Mouse (Mus musculus): Measurements from ENCODE around the gene Olfr917. TPM values are rescaled to one million over a fixed set of nuclear protein-coding genes. Genes with fewer than 3 reads are reported as not detected.

Gene Olfr917
- total RNA-seq (2015; ENCODE audit: low replicate concordance), result not detected in 2 replicates
- total RNA-seq (2017; ENCODE audit: low replicate concordance), result not detected in 2 replicates

DNA sequence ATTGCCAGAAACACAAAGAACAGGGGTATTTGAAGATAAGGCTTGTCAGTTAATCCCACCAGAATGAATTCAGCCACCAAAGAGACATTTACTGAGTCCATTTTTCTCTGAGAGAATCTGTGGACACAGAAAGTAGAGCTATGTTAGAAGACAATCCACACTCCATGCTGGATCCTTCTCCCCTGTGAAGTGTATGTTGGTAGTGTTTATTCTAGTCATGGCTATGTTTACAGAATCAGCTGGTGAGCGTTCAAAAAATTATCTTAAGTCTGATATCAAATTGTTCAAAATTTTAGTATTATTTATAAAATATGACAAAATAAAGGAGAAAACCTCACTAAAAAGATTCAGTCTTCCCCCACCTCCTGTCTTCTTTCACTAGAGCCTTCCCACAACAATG is at the start of gene Olfr917:
Gene Olfr917 (minus strand): TSS at position 101 of the 400 bp plus-strand sequence.
- ATAC-seq (replicated peaks; ENCODE audit: low FRiP score, poor library complexity, severe bottlenecking), result no peak

DNA sequence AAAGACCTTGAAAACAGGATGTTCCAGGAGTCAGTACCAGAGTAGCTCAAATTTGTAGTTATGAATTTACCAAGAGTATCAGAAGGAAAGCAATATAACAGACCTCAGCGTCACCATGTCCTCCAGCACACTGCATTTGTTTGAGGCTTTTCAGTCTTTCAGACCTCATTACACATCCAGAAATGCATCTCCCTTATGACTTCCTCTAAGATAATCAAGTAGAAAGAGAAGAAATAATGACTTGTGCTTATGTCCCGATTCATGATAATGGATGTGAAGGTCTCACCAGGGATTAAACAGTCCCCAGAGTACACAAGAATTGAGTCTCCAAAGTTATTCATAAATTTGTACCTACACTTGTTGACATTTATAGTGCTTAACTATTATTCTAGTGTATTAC is 8.9 kb upstream of the Olfr917 start, which contains the start of gene Olfr918:
Gene Olfr918 (minus strand): TSS at position 101 of the 400 bp plus-strand sequence.
- ATAC-seq (replicated peaks; ENCODE audit: low FRiP score, poor library complexity, severe bottlenecking), result no peak

DNA sequence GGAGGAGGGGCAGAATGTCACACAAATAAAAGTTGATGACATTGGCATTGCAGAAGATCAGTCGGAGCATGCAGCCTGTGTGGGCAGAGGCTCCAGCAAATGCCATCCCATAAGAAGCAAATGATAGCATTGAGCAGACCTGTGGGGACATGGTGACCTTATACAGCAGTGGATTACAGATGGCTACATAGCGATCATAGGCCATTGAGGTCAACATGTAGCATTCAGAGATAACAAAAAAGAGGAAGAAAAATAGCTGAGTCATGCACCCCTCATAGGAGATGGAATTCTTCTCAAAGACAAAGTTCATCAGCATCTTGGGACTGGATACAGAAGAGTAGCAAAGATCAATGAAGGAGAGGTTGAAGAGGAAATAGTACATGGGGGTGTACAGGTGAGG is 7.2 kb upstream of the Olfr917 start:
- ATAC-seq (replicated peaks; ENCODE audit: low FRiP score, poor library complexity, severe bottlenecking), result no peak

DNA sequence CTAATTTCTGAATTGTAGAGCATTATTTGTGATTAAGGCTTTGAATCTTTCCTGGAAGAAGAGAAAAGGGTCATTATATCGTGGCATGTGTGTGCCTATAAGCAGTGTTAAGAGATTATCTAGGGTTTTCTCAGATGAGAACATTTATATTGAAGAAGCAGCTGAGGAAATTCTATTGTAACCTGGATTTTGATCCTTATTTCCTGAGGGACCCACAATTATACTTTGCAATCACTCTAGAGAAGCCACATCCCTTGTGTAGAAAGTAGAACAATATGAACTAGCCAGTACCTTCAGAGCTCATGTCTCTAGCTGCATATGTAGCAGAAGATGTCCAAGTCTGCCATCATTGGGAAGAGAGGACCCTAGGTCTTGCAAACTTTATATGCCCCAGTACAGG is 5.9 kb downstream of the Olfr917 start, which contains the start of gene Olfr916:
Gene Olfr916 (minus strand): TSS at position 101 of the 400 bp plus-strand sequence.
- no peak for ATAC-seq (replicated peaks; ENCODE audit: low FRiP score, poor library complexity, severe bottlenecking)

DNA sequence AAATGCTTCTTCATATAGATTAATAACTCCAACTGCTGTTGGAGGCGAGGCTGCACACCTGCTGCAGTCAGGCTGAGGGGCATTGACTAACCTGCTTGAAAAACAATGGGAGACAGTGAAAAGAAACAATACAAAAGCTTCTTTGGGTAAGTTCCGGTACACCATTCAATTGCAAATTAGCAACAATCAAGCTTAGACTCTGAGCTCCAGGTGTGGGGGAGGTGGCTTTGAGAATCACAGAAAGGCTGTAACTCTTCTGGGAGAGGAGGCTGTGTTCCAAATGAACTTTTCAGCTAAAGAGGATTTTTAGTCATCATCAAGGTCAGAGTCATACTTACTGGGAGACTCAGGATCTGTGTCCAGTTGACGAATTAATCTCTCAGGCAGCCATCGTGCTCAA is 33.2 kb downstream of the Olfr917 start:
- no peak for ATAC-seq (replicated peaks; ENCODE audit: low FRiP score, poor library complexity, severe bottlenecking)

Other genes with a start within 250 kb of the Olfr917 start
- gene Olfr901, start 236.4 kb downstream of the Olfr917 start, total RNA-seq (2015; ENCODE audit: low replicate concordance), result not detected in 2 replicates
- not detected in 2 replicates for gene Olfr901, start 236.4 kb downstream of the Olfr917 start, total RNA-seq (2017; ENCODE audit: low replicate concordance)
- gene Olfr902, start 218.2 kb downstream of the Olfr917 start, total RNA-seq (2015; ENCODE audit: low replicate concordance), result not detected in 2 replicates
- not detected in 2 replicates for gene Olfr902, start 218.2 kb downstream of the Olfr917 start, total RNA-seq (2017; ENCODE audit: low replicate concordance)
- not detected in 2 replicates for gene Olfr904, start 202.7 kb downstream of the Olfr917 start, total RNA-seq (2015; ENCODE audit: low replicate concordance)
- gene Olfr904, start 202.7 kb downstream of the Olfr917 start, total RNA-seq (2017; ENCODE audit: low replicate concordance), result not detected in 2 replicates
- gene Olfr905, start 194.7 kb downstream of the Olfr917 start, total RNA-seq (2015; ENCODE audit: low replicate concordance), result not detected in 2 replicates
- gene Olfr905, start 194.7 kb downstream of the Olfr917 start, total RNA-seq (2017; ENCODE audit: low replicate concordance), result not detected in 2 replicates
- gene Olfr906, start 178.8 kb downstream of the Olfr917 start, total RNA-seq (2015; ENCODE audit: low replicate concordance), result not detected in 2 replicates
- gene Olfr906, start 178.8 kb downstream of the Olfr917 start, total RNA-seq (2017; ENCODE audit: low replicate concordance), result not detected in 2 replicates
- not detected in 2 replicates for gene Olfr907, start 170.0 kb downstream of the Olfr917 start, total RNA-seq (2015; ENCODE audit: low replicate concordance)
- gene Olfr907, start 170.0 kb downstream of the Olfr917 start, total RNA-seq (2017; ENCODE audit: low replicate concordance), result not detected in 2 replicates
- not detected in 2 replicates for gene Olfr911-ps1, start 144.3 kb downstream of the Olfr917 start, total RNA-seq (2015; ENCODE audit: low replicate concordance)
- gene Olfr911-ps1, start 144.3 kb downstream of the Olfr917 start, total RNA-seq (2017; ENCODE audit: low replicate concordance), result not detected in 2 replicates
- gene Olfr910, start 128.0 kb downstream of the Olfr917 start, total RNA-seq (2015; ENCODE audit: low replicate concordance), result not detected in 2 replicates
- not detected in 2 replicates for gene Olfr910, start 128.0 kb downstream of the Olfr917 start, total RNA-seq (2017; ENCODE audit: low replicate concordance)
- not detected in 2 replicates for gene Olfr912, start 85.7 kb downstream of the Olfr917 start, total RNA-seq (2015; ENCODE audit: low replicate concordance)
- not detected in 2 replicates for gene Olfr912, start 85.7 kb downstream of the Olfr917 start, total RNA-seq (2017; ENCODE audit: low replicate concordance)
- not detected in 2 replicates for gene Olfr913, start 73.1 kb downstream of the Olfr917 start, total RNA-seq (2015; ENCODE audit: low replicate concordance)
- not detected in 2 replicates for gene Olfr913, start 73.1 kb downstream of the Olfr917 start, total RNA-seq (2017; ENCODE audit: low replicate concordance)
- not detected in 2 replicates for gene Olfr914, start 60.7 kb downstream of the Olfr917 start, total RNA-seq (2015; ENCODE audit: low replicate concordance)
- gene Olfr914, start 60.7 kb downstream of the Olfr917 start, total RNA-seq (2017; ENCODE audit: low replicate concordance), result not detected in 2 replicates
- not detected in 2 replicates for gene Olfr916, start 6.0 kb downstream of the Olfr917 start, total RNA-seq (2015; ENCODE audit: low replicate concordance)
- not detected in 2 replicates for gene Olfr916, start 6.0 kb downstream of the Olfr917 start, total RNA-seq (2017; ENCODE audit: low replicate concordance)
- gene Olfr918, start 8.8 kb upstream of the Olfr917 start, total RNA-seq (2015; ENCODE audit: low replicate concordance), result not detected in 2 replicates
- gene Olfr918, start 8.8 kb upstream of the Olfr917 start, total RNA-seq (2017; ENCODE audit: low replicate concordance), result not detected in 2 replicates
- gene Olfr919, start 37.8 kb upstream of the Olfr917 start, total RNA-seq (2015; ENCODE audit: low replicate concordance), result not detected in 2 replicates
- not detected in 2 replicates for gene Olfr919, start 37.8 kb upstream of the Olfr917 start, total RNA-seq (2017; ENCODE audit: low replicate concordance)
- 24.4 and 37.2 TPM in 2 replicates for gene Vwa5a, start 52.4 kb upstream of the Olfr917 start, total RNA-seq (2015; ENCODE audit: low replicate concordance)
- gene Vwa5a, start 52.4 kb upstream of the Olfr917 start, total RNA-seq (2017; ENCODE audit: low replicate concordance), result 38.8 and 52.7 TPM in 2 replicates
- not detected in 2 replicates for gene Olfr920, start 86.5 kb upstream of the Olfr917 start, total RNA-seq (2015; ENCODE audit: low replicate concordance)
- 0.28 TPM in 1 of 2 replicates, not detected in the other for gene Olfr920, start 86.5 kb upstream of the Olfr917 start, total RNA-seq (2017; ENCODE audit: low replicate concordance)
- gene Olfr921, start 107.2 kb upstream of the Olfr917 start, total RNA-seq (2015; ENCODE audit: low replicate concordance), result not detected in 2 replicates
- gene Olfr921, start 107.2 kb upstream of the Olfr917 start, total RNA-seq (2017; ENCODE audit: low replicate concordance), result not detected in 2 replicates
- not detected in 2 replicates for gene Olfr922, start 148.8 kb upstream of the Olfr917 start, total RNA-seq (2015; ENCODE audit: low replicate concordance)
- gene Olfr922, start 148.8 kb upstream of the Olfr917 start, total RNA-seq (2017; ENCODE audit: low replicate concordance), result not detected in 2 replicates
- not detected in 2 replicates for gene Olfr923, start 160.7 kb upstream of the Olfr917 start, total RNA-seq (2015; ENCODE audit: low replicate concordance)
- gene Olfr923, start 160.7 kb upstream of the Olfr917 start, total RNA-seq (2017; ENCODE audit: low replicate concordance), result not detected in 2 replicates
- gene Olfr924, start 178.6 kb upstream of the Olfr917 start, total RNA-seq (2015; ENCODE audit: low replicate concordance), result not detected in 2 replicates
- gene Olfr924, start 178.6 kb upstream of the Olfr917 start, total RNA-seq (2017; ENCODE audit: low replicate concordance), result 0.28 TPM in 1 of 2 replicates, not detected in the other
- not detected in 2 replicates for gene Olfr26, start 189.2 kb upstream of the Olfr917 start, total RNA-seq (2015; ENCODE audit: low replicate concordance)
- gene Olfr26, start 189.2 kb upstream of the Olfr917 start, total RNA-seq (2017; ENCODE audit: low replicate concordance), result not detected in 2 replicates
- gene Olfr926, start 211.3 kb upstream of the Olfr917 start, total RNA-seq (2015; ENCODE audit: low replicate concordance), result not detected in 2 replicates
- not detected in 2 replicates for gene Olfr926, start 211.3 kb upstream of the Olfr917 start, total RNA-seq (2017; ENCODE audit: low replicate concordance)